Mouse (Mus musculus) erythroblast, embryonic 14.5 days (primary cell): ENCODE measurements around the gene Rab31. TPM values are rescaled to one million over a fixed set of nuclear protein-coding genes. Genes with fewer than 3 reads are reported as not detected.

ENCODE experiments used
- H3K27me3 ChIP-seq: 2 replicates; pipeline ENCODE4 v1.6.1; 2012; ENCODE audit warnings: inconsistent platforms; ENCODE audit not compliant: control insufficient read depth
- H3K36me3 ChIP-seq: 2 replicates; pipeline ENCODE4 v1.6.1; 2012; ENCODE audit warnings: mild to moderate bottlenecking, inconsistent platforms; ENCODE audit not compliant: control insufficient read depth
- H3K4me1 ChIP-seq: 2 replicates; pipeline ENCODE4 v1.6.1; 2012; ENCODE audit warnings: inconsistent platforms; ENCODE audit not compliant: control insufficient read depth
- H3K4me3 ChIP-seq: replicated peaks from 2 replicates; pipeline ENCODE3; 2012; ENCODE audit warnings: moderate library complexity, mild to moderate bottlenecking, inconsistent platforms
- H3K9me3 ChIP-seq: 2 replicates; pipeline ENCODE4 v1.6.1; 2012; ENCODE audit warnings: low read length, inconsistent platforms, mixed read lengths; ENCODE audit not compliant: control insufficient read depth
- GATA1 ChIP-seq: IDR thresholded peaks from 2 replicates; pipeline ENCODE4 v1.6.1; 2012; ENCODE audit warnings: low read length, inconsistent platforms, mixed read lengths
- TAL1 ChIP-seq: IDR thresholded peaks from 3 replicates; pipeline ENCODE4 v1.6.1; 2012; ENCODE audit warnings: low read length, inconsistent platforms, mixed read lengths
- polyA plus RNA-seq: library from polyadenylated mRNA; stranded (reverse); fragments of >175 nt; gene quantifications from 2 replicates; pipeline ENCODE4 v1.2.3, GENCODE M21; 2012

Rab31 gene
- polyA plus RNA-seq, 1 experiment = not detected

DNA sequence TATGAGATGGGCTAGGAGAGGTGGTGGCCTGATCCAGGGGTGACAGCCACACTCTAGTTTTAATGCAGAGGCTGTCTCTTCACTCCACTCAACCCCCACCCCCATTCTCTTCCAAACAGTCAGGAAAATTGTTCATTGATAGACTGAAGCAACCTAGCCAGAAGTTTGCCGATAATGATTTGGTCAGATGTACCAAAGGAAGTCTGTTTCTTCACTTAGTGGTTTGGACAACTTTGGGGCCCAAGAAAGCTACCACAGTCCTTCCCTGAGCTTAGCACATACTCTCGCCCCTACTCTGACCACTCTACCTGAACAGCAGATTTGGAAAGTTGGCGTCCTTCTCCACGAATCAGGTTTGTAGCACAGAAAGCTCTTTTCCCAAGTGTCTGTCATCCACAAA, 39.9 kb downstream of the Rab31 start:
- H3K4me3 ChIP-seq = no peak overlapping the region
- no peaks in the 10 kb centered on the region for H3K9me3 ChIP-seq
- TF ChIP-seq GATA1 (no peak), TAL1 (no peak)
- no peaks in the 10 kb centered on the region for H3K4me1 ChIP-seq
- H3K27me3 ChIP-seq = no peaks in the 10 kb centered on the region
- H3K36me3 ChIP-seq = no peaks in the 10 kb centered on the region

DNA sequence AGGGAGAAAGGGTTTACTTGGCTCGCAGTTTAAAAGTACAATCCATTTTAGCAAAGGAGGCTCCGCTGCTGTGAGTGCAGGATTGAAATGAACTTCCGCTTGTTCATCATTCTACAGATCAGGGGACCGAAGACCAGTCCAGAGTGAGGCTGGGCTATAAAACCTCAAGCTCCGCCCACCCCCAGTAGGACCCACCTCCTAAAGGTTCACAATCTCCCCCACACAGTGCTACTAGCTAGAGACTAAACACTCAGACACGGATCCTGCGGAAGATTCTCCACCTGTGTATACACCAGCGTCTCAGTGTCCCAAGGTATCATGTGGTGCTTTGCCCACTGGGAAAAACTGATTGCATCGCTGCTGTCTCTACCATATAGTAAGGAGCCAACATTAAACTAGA, 40.8 kb downstream of the Rab31 start:
- H3K27me3 ChIP-seq = no peaks in the 10 kb centered on the region
- no peaks in the 10 kb centered on the region for H3K4me1 ChIP-seq
- TF ChIP-seq TAL1 (no peak), GATA1 (no peak)
- H3K36me3 ChIP-seq = no peaks in the 10 kb centered on the region
- H3K4me3 ChIP-seq = no peak overlapping the region
- H3K9me3 ChIP-seq = no peaks in the 10 kb centered on the region

DNA sequence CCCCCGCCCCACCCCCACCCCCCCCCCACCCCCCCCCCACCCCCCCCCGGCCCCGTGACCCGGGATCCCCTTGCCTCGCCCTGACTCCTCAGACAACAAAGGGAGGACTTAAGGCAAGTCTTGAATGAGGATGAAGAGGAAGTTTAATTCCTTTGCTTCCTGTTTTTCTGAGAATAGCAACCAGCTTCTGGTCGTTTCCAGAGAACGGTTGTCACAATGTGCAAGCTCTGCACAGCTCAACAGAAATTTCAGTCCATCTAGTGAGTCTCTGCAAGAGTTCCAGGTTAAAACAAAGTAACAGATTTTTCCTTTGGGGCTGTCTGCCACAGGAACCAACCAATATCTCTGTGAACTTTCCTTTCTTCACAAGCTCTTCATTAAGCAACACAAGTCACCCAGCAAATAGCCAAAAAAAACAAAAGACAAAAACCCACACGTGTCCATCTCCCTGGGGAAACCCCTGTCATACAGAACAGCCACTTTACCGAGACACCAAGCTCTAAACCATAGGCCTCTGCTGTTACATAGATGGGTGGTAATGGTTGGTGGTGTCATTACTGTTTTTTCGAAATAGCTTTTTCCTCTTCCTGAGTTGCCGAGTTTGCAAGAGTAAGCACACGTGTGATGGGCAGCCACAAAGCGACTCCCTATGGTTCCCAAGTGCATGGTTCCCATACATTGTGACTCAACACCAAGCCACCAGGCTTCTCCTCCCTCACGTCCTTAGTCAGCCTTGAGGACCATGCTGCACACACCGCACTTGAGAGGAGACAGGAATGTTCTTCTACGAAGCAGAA, 42.4 kb downstream of the Rab31 start:
- Histone ChIP-seq H3K27me3 (no peaks in the 10 kb centered on the region), H3K36me3 (no peaks in the 10 kb centered on the region), H3K4me3 (no peak overlapping the region), H3K9me3 (no peaks in the 10 kb centered on the region), H3K4me1 (no peaks in the 10 kb centered on the region)
- TF ChIP-seq TAL1 (no peak), GATA1 (no peak)

DNA sequence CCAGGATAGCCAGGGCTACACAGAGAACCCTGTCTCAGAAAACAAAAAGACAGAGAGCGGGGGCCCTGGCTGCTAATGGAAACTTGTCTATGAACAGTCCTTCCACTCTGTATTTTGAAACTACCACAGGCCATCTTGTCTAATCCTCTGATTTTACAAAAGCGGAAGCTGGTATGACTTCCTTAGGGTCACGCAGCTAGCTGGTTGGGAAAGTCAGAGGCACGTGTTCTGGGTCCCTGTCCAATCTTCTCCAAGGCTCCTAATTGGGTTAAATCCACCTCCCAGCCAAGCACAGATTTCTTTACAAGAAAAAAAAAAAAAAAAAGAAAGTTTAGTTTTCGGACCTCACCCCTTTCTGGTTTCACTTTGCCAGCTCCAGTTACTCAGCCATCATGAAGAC, 45.8 kb downstream of the Rab31 start:
- no peaks in the 10 kb centered on the region for H3K4me1 ChIP-seq
- H3K4me3 ChIP-seq = no peak overlapping the region
- H3K9me3 ChIP-seq = no peaks in the 10 kb centered on the region
- no peak for TF ChIP-seq TAL1
- TF ChIP-seq GATA1 = no peak
- H3K36me3 ChIP-seq = no peaks in the 10 kb centered on the region
- H3K27me3 ChIP-seq = no peaks in the 10 kb centered on the region

DNA sequence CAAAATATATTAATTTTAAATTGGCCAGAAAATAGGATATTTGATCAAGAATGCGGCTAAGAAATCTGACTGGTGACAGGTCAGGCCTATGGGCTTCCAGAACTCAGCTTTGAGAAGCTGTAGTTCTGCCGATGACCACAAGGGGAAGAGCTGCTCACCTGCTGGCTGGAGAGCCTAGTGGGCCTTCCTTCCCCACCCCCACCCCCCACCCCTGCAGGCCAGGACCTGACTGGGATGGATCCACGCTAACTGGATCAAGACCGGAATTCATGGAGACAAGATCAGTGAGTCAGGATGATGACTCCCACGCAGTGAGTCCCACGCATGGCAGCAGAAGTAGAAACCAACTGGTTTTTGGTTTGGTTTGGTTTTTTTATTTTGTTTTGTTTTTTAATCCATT, 46.3 kb downstream of the Rab31 start:
- no peak for TF ChIP-seq TAL1
- TF ChIP-seq GATA1 = no peak
- H3K4me3 ChIP-seq = no peak overlapping the region
- H3K27me3 ChIP-seq = no peaks in the 10 kb centered on the region
- no peaks in the 10 kb centered on the region for H3K4me1 ChIP-seq
- no peaks in the 10 kb centered on the region for H3K9me3 ChIP-seq
- no peaks in the 10 kb centered on the region for H3K36me3 ChIP-seq

DNA sequence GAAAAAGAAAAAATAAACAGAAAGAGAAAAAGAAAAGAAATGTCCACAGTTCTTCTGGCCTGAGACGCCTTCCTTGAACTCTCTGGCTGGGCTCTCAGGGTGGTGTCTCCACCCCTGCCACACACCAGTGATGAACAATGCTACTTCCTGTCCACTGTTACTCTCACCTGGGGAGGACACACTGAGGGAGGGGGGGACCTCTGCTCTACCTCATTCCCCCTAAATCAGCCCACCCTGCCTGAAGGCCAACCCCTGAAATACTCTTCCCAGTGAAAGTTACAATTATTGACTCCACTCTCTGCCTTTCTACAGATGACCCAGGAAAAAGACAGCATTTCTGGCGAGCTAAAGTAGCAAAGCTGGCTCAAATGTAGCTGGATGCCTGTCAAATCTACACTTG, 46.7 kb downstream of the Rab31 start:
- Histone ChIP-seq H3K4me3 (no peak overlapping the region), H3K9me3 (no peaks in the 10 kb centered on the region), H3K36me3 (no peaks in the 10 kb centered on the region), H3K4me1 (no peaks in the 10 kb centered on the region), H3K27me3 (no peaks in the 10 kb centered on the region)
- no peak for TF ChIP-seq GATA1
- no peak for TF ChIP-seq TAL1

- H3K36me3 ChIP-seq = no peaks in the 10 kb centered on the region
Observed at GRCm38 (mm10) chr17:65725381-65725780, 47.2 kb downstream of the Rab31 start.

DNA sequence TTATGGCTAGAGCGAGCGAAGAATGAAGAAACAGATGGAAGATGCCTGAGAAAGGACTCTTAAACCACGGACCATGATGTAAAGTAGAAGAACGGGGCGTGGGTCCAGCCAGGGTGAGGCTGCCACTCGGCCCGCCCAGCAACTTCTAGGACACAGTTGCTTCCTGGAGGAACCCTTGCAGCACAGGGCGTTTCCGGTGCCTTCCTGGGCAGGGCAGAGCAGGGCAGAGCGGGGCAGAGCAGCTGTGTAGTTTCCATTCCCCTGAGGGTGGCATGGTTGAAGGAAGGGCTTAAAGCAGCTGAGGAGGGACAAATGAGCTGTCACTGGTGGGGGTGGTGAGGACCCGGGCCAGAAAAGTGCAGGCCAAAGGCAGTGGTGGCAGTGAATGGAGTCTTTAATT, 48.3 kb downstream of the Rab31 start:
- TF ChIP-seq TAL1 (no peak), GATA1 (no peak)
- H3K36me3 ChIP-seq = no peaks in the 10 kb centered on the region
- no peak overlapping the region for H3K4me3 ChIP-seq
- no peaks in the 10 kb centered on the region for H3K9me3 ChIP-seq
- no peaks in the 10 kb centered on the region for H3K4me1 ChIP-seq
- H3K27me3 ChIP-seq = no peaks in the 10 kb centered on the region

More at GRCm38 (mm10) chr17:65725381-65725780, 47.2 kb downstream of the Rab31 start:
- Histone ChIP-seq H3K27me3 (no peaks in the 10 kb centered on the region), H3K4me1 (no peaks in the 10 kb centered on the region), H3K9me3 (no peaks in the 10 kb centered on the region), H3K4me3 (no peak overlapping the region)
- TF ChIP-seq GATA1 (no peak), TAL1 (no peak)

GRCm38 (mm10) chr17:65723633-65724032, 48.9 kb downstream of the Rab31 start:
- Histone ChIP-seq H3K4me1 (no peaks in the 10 kb centered on the region), H3K9me3 (no peaks in the 10 kb centered on the region), H3K36me3 (no peaks in the 10 kb centered on the region), H3K4me3 (no peak overlapping the region), H3K27me3 (no peaks in the 10 kb centered on the region)
- TF ChIP-seq TAL1 = no peak
- TF ChIP-seq GATA1 = no peak

DNA sequence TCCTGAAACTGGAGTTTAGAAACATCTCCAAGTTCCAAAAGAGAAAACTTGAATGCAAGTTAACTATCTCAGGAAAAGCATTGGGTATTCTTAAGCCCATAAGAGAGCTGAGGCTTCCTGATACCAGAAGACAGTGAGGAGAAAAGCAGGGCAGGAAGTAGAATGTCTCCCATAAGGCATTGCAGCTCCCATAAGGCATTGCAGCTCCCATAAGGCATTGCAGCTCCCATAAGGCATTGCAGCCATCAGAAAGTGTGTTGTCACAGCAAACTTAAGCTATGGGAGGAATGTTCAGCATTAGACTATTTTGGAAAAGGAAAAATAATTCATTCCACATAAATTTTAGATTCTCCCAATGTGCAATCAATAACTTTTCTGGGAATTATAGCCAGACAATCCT, 51.2 kb downstream of the Rab31 start:
- no peak for TF ChIP-seq TAL1
- no peaks in the 10 kb centered on the region for H3K27me3 ChIP-seq
- H3K4me1 ChIP-seq = no peaks in the 10 kb centered on the region
- no peak overlapping the region for H3K4me3 ChIP-seq
- H3K9me3 ChIP-seq = no peaks in the 10 kb centered on the region
- no peaks in the 10 kb centered on the region for H3K36me3 ChIP-seq
